Mouse (Mus musculus) right cerebral cortex, postnatal 25 days (tissue): ENCODE results near the gene Ube2s.
"Not testable (repeated sequence)": the region's sequence is repeated elsewhere in the genome, so short reads cannot be mapped to it uniquely, and the experiment has no call there.

ENCODE experiments used
- DNase-seq: peaks from one replicate; pipeline ENCODE4 v3.0.0; 2022

Gene Ube2s

GRCm38 (mm10) chr7:4820925-4821324, 8.5 kb upstream of the Ube2s start:
- DNase-seq = not testable (repeated sequence)

GRCm38 (mm10) chr7:4816559-4816958, 4.2 kb upstream of the Ube2s start:
- DNase-seq = no peak

- DNase-seq = no peak
Observed at GRCm38 (mm10) chr7:4813105-4813791, 858 bp upstream of the Ube2s start.

DNA sequence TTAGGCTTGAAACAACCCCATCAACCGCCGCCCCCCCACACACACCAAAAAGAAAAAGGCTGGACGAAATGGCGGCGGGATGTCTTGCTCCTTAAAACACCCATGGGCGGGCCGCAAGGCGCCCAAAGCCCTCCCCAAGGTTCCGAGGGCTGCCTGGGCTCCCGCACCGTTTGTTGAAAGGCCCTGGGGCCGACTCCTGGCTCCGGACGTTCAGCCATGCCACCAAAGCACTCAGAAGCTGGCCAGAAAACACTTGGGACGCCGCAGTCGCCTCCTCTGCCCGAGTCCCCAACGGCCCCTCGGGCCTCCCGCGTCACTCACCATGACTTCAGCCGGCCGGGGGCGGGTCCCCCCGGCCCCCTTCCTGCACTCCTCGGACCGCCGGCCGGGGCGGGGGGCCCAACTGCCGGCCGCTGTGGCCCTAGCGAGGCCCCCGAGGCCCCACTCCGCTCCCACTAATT, 518 bp downstream of the Ube2s start:
- no peak for DNase-seq

GRCm38 (mm10) chr7:4811131-4811530, 1.3 kb downstream of the Ube2s start:
- not testable (repeated sequence) for DNase-seq

GRCm38 (mm10) chr7:4806716-4807115, 5.7 kb downstream of the Ube2s start:
- no peak for DNase-seq

DNA sequence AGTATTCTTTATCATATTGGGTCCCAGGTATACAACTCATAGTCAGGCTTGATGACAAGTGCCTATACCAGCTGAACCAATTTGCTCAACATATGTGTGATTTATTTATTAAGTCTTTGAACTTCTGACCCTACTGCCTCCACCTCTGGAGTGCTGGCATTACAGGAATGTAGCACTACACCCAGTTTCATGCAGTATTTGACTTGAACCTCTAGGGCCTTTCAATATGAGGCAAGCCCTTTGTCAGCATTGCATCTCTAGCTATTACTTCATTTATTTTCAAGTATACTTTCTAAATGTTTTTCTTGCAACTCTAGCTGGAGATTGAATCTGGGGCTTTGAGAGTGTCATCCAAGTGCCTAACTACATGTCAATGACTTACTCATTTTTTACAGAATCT, 10.1 kb downstream of the Ube2s start:
- no peak for DNase-seq

GRCm38 (mm10) chr7:4795767-4796433, 16.5 kb downstream of the Ube2s start:
- DNase-seq = no peak

DNA sequence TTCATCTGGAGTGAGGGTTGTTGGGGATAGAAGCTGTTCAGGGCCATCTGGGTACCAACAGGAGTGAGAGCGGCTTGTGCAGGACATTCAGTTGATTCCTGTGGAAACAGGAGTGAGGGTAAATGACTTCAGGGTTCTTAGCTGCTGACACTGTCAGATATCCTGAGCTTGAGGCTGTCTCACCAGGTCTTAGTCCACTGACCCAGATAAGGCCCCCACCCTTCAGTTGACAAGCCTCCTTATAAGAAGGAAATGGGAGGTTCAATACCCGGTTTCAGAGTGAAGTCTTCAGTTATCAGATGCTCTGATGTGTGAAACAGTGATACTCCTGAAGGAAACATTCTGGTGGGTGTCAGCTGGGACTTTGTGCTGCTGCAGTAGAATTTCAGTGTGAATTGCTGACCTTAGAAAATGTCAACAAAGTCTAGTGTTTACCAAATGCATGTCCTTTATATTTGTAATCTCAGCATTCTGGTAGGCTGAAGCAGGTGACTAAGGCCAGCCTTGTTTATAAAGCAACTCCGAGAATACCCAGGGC, 17.7 kb downstream of the Ube2s start:
- no peak for DNase-seq

- no peak for DNase-seq
Observed at GRCm38 (mm10) chr7:4793674-4794073, 18.7 kb downstream of the Ube2s start.

GRCm38 (mm10) chr7:4793248-4793647, 19.1 kb downstream of the Ube2s start:
- DNase-seq = not testable (repeated sequence)

DNA sequence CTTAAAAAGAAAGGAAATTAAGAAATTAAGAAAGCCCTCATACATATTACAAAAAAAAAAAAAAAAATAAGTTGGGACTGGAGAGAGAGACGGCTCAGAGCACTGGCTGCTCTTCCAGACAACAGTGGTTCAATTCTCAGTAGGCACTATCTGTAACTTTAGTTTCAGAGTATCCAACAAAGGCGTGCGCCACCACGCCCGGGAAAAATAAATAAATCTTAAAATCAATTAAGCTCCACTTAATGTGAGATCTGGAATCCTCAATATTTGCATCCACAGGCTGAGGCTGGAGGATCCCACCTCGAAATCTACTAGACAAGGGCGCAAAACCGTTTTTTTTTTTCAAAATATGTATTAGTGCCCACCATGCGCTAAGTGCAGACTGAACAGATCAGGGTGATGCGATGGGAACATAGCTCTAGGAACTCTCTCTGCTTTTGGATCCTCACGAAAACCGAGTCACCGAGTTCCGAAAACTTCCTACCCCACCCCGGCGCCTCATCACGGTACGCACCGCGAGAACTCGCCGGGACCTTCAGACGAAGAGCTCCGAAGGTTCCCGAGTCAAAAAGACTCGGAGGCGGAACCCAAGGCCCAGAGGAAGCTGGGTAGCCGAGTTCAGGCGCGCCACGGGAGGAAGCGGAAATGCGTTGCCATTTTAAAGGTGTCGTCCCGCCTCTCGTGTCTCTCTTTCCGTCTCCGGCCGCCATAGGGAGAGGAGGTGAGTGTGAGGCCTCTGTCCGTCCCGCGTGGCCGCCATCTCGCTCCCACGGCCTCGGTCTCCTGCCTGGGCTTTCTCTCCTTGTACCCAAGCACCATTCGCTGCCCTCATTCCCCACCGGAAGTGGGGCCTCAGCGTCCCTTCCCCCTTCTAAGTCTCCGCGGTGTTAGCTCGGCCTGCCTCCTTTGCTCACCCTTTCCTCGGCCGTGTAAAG, 19.8 kb downstream of the Ube2s start, which contains the start of gene Rpl28:
Gene Rpl28 (plus strand): TSS at position 597 of the 935 bp plus-strand sequence.
- DNase-seq = peak; percentile 95

GRCm38 (mm10) chr7:4789436-4789935, 22.9 kb downstream of the Ube2s start, which contains the start of gene Tmem238:
Gene Tmem238 (minus strand): TSS chr7:4789656.
- DNase-seq = no peak

DNA sequence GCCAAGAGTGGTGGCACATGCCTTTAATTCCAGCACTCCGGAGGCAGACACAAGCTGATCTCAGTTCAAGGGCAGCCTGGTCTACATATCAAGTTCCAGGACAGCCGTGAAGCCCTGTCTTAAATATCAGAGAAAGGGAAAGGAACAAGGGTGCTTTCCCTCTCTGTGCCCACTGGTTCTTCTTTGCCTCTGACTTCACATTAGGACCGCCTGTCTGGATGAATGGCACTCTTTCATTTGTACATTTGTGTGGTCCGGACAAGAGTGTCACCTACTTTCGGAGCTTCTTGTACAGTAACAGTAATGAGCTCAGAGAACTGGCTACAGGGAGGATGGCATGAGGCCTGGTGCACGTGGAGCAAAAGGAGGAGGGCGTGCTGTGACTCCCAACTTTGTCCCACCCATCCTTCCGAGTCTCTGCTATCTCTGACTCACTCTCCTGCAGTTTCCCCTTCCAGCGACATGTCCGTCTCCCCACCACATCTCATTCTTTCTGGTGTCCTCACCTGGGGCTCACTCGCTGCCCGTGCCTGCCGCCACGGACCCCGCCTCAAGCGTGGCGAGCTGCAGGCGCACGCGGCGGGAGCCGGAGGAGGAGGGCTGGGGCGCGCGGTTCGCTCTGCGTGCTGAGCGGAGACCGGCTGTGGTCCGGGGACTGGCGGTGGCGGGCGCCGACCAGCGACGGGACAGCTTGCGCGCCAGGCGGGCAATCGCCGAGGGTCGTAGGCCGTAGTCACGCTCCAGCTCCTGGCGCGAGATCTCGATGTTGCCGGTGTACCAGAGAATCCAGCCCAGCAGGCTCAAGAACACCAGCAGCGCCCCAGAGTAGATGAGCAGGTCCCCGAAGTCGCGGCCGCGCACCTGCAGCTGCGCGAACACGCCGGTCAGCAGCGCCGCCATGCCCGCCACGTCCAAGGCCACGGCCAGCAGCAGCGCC, 23.6 kb downstream of the Ube2s start:
- DNase-seq = peak; percentile 72

GRCm38 (mm10) chr7:4783667-4784268, 28.6 kb downstream of the Ube2s start:
- DNase-seq = peak; percentile 28

- DNase-seq = no peak
Observed at GRCm38 (mm10) chr7:4782759-4783158, 29.6 kb downstream of the Ube2s start, which contains the start of the genes Il11 and Tmem190. Gene Il11 (minus strand): TSS chr7:4782859. Gene Tmem190 (plus strand): TSS chr7:4782937.

DNA sequence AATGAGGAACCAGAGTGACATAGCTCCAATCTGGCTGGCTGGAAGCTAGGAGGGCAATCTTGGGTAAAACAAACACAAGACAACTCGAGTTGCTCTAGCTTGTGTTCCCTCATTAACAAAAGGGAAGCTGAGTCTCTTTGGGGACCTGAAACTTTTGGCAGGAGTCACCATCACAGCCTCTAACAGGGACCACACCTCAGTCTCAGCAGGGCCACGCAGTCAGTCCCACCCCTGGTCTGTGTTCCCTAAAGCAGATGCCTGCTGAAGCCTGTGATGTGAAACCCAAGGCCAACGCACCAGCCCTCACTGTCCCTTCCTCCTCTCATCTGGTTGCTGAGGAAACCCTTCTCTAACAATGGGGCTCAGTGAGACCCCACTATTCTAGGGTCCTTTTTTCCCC, 30.3 kb downstream of the Ube2s start:
- no peak for DNase-seq

GRCm38 (mm10) chr7:4779921-4780320, 32.5 kb downstream of the Ube2s start:
- DNase-seq = no peak

DNA sequence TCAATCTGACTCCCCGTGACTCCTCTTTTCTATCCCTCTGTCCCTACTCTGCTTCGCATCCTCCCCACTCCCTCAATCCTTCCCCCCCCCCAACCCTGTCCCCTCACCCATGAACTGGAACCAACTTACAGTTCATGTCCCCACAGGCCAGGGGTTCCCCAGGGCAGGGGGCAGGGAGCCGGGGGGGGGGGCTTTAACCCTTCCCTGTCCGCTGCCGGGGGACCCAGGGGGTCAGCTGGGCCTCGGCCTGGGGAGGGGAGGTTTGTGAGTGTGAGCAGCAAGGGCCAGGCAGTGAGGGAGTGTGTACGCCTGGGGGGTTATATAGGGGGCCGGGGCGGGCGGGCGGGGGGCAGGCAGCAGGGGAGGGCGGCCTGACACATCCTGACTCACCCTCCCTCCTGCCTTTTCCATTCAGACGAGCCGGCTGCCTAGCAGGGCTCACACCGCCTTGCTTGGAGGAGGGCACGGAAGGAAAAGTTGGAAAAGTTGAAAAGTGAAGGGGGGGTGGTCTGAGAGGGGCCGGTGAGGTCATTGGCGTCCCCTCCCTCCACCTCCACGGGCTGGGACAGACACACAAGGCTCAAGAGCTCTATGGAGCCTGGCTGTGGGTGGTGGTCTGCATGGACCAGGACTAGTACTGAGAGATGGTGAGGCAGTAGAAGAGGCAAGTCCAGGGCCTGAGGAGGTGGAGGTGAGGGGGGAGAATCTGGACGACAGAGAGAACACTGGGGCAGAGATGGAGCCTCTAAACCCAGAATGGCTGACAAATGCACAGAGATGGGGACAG, 34.3 kb downstream of the Ube2s start:
- DNase-seq = no peak
